Mouse (Mus musculus): ENCODE measurements at regions not wholly inside any gene's neighbourhood (a gene's known extent, or its start where the extent isn't known, plus 50 kb on each side); places are given as distances from the start of the nearest gene placed in this dataset.

DNA sequence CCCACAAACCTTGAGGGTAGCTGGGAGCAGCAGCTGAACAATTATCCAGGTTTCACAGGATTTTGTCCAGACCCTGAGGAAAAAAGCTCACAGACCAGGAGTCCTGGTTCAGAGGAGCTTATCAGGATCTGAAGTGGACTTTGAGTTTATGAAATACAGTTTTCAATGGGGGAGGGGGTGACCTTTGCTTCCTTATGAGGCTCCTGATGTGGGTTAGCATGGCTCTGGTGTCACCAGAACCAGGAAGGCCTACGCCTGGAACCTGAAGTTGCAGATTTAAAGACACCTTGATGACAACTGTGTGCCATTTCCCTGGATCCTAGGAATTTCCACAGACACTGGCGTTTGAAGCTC, 364.7 kb downstream of the Btg1 start:
- Histone ChIP-seq H3K36me3 (ENCODE audit: insufficient read depth, low read length) (no peaks in the 10 kb centered on the region), H3K27me3 (replicated peaks; ENCODE audit: insufficient read depth, low read length) (no peaks in the 10 kb centered on the region), H3K4me3 (ENCODE audit: low read depth, low read length) (no peak overlapping the region), H3K9ac (replicated peaks; ENCODE audit: low read depth) (no peak overlapping the region), H3K4me1 (ENCODE audit: insufficient read depth, low read depth, low read length) (no peaks in the 10 kb centered on the region), H3K27ac (ENCODE audit: low read length) (no peak overlapping the region), H3K9me3 (ENCODE audit: low read length) (no peaks in the 10 kb centered on the region), H3K4me2 (replicated peaks; ENCODE audit: low read depth, low read length) (no peak overlapping the region)
- DNase-seq (ENCODE audit: low spot score) (no peak), ATAC-seq (no peak)
- TF ChIP-seq EP300 (IDR thresholded peaks at IDR 0.05) (no peak), CTCF (IDR thresholded peaks at IDR 0.05) (no peak)
- 75% methylated on average over 2 of the region's 2 CpGs for WGBS

- H3K4me3 ChIP-seq (ENCODE audit: low read depth, low read length), result no peak overlapping the region
- no peak for ATAC-seq
- H3K4me1 ChIP-seq (ENCODE audit: insufficient read depth, low read depth, low read length), result no peaks in the 10 kb centered on the region
- H3K27me3 ChIP-seq (replicated peaks; ENCODE audit: insufficient read depth, low read length), result no peaks in the 10 kb centered on the region
- H3K27ac ChIP-seq (ENCODE audit: low read length), result no peak overlapping the region
- no peaks in the 10 kb centered on the region for H3K9me3 ChIP-seq (ENCODE audit: low read length)
- no peak for DNase-seq (ENCODE audit: low spot score)
- TF ChIP-seq EP300 (IDR thresholded peaks at IDR 0.05) (no peak), CTCF (IDR thresholded peaks at IDR 0.05) (no peak)
- H3K4me2 ChIP-seq (replicated peaks; ENCODE audit: low read depth, low read length), result no peak overlapping the region
- no peaks in the 10 kb centered on the region for H3K36me3 ChIP-seq (ENCODE audit: insufficient read depth, low read length)
- H3K9ac ChIP-seq (replicated peaks; ENCODE audit: low read depth), result no peak overlapping the region
Measured at GRCm38 (mm10) chr10:97000871-97001270, 384.1 kb downstream of the Btg1 start.

- Histone ChIP-seq H3K9ac (replicated peaks; ENCODE audit: low read depth) (no peak overlapping the region), H3K36me3 (ENCODE audit: insufficient read depth, low read length) (no peaks in the 10 kb centered on the region), H3K27ac (ENCODE audit: low read length) (no peak overlapping the region), H3K4me2 (replicated peaks; ENCODE audit: low read depth, low read length) (no peak overlapping the region), H3K27me3 (replicated peaks; ENCODE audit: insufficient read depth, low read length) (no peaks in the 10 kb centered on the region), H3K4me1 (ENCODE audit: insufficient read depth, low read depth, low read length) (no peaks in the 10 kb centered on the region), H3K9me3 (ENCODE audit: low read length) (no peaks in the 10 kb centered on the region), H3K4me3 (ENCODE audit: low read depth, low read length) (no peak overlapping the region)
- DNase-seq (ENCODE audit: low spot score) (no peak), ATAC-seq (no peak)
- TF ChIP-seq EP300 (IDR thresholded peaks at IDR 0.05), result no peak
- no peak for TF ChIP-seq CTCF (IDR thresholded peaks at IDR 0.05)
Measured at GRCm38 (mm10) chr10:97008873-97009272, 392.1 kb downstream of the Btg1 start.

DNA sequence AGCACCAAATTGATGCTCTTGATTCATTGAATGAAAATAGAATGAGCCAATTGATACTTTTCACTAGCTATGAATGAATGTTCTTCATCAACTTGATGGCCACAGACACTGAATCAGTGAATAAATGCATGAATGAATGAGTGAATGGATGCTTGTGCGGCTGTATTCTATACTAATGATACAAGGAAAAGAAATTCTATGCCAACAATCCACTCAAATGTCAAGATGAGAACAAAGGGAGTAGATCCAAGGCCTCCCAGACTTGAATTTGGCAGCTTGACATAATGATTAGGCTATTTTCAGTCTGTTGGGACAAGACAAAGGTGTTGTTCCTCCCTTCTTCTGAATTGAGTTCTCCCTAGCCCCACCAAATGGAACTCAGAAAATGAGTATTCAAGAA, 393.1 kb downstream of the Btg1 start:
- Histone ChIP-seq H3K9ac (replicated peaks; ENCODE audit: low read depth) (no peak overlapping the region), H3K9me3 (ENCODE audit: low read length) (no peaks in the 10 kb centered on the region), H3K4me3 (ENCODE audit: low read depth, low read length) (no peak overlapping the region), H3K27ac (ENCODE audit: low read length) (no peak overlapping the region), H3K27me3 (replicated peaks; ENCODE audit: insufficient read depth, low read length) (no peaks in the 10 kb centered on the region), H3K4me2 (replicated peaks; ENCODE audit: low read depth, low read length) (no peak overlapping the region), H3K36me3 (ENCODE audit: insufficient read depth, low read length) (no peaks in the 10 kb centered on the region), H3K4me1 (ENCODE audit: insufficient read depth, low read depth, low read length) (no peaks in the 10 kb centered on the region)
- ATAC-seq (no peak), DNase-seq (ENCODE audit: low spot score) (no peak)
- 93% methylated on average over 1 of the region's 1 CpGs for WGBS
- TF ChIP-seq EP300 (IDR thresholded peaks at IDR 0.05) (no peak), CTCF (IDR thresholded peaks at IDR 0.05) (no peak)

GRCm38 (mm10) chr10:97018641-97019040, 401.8 kb downstream of the Btg1 start:
- DNase-seq (ENCODE audit: low spot score), result no peak
- no peak for TF ChIP-seq CTCF (IDR thresholded peaks at IDR 0.05)
- TF ChIP-seq EP300 (IDR thresholded peaks at IDR 0.05), result no peak
- Histone ChIP-seq H3K9me3 (ENCODE audit: low read length) (no peaks in the 10 kb centered on the region), H3K4me3 (ENCODE audit: low read depth, low read length) (no peak overlapping the region), H3K4me2 (replicated peaks; ENCODE audit: low read depth, low read length) (no peak overlapping the region), H3K27ac (ENCODE audit: low read length) (no peak overlapping the region), H3K9ac (replicated peaks; ENCODE audit: low read depth) (no peak overlapping the region), H3K27me3 (replicated peaks; ENCODE audit: insufficient read depth, low read length) (no peaks in the 10 kb centered on the region), H3K36me3 (ENCODE audit: insufficient read depth, low read length) (no peaks in the 10 kb centered on the region), H3K4me1 (ENCODE audit: insufficient read depth, low read depth, low read length) (no peaks in the 10 kb centered on the region)
- ATAC-seq, result no peak
- 61% methylated on average over 3 of the region's 3 CpGs for WGBS

- no peak for DNase-seq (ENCODE audit: low spot score)
- no peak overlapping the region for H3K4me2 ChIP-seq (replicated peaks; ENCODE audit: low read depth, low read length)
- H3K27me3 ChIP-seq (replicated peaks; ENCODE audit: insufficient read depth, low read length), result no peaks in the 10 kb centered on the region
- H3K4me1 ChIP-seq (ENCODE audit: insufficient read depth, low read depth, low read length), result no peaks in the 10 kb centered on the region
- WGBS, result 84% methylated on average over 5 of the region's 5 CpGs
- no peaks in the 10 kb centered on the region for H3K9me3 ChIP-seq (ENCODE audit: low read length)
- H3K27ac ChIP-seq (ENCODE audit: low read length), result no peak overlapping the region
- no peak overlapping the region for H3K4me3 ChIP-seq (ENCODE audit: low read depth, low read length)
- TF ChIP-seq EP300 (IDR thresholded peaks at IDR 0.05) (no peak), CTCF (IDR thresholded peaks at IDR 0.05) (no peak)
- H3K9ac ChIP-seq (replicated peaks; ENCODE audit: low read depth), result no peak overlapping the region
- no peaks in the 10 kb centered on the region for H3K36me3 ChIP-seq (ENCODE audit: insufficient read depth, low read length)
- ATAC-seq, result no peak
Measured at GRCm38 (mm10) chr10:97028776-97029175, 412.0 kb downstream of the Btg1 start.

DNA sequence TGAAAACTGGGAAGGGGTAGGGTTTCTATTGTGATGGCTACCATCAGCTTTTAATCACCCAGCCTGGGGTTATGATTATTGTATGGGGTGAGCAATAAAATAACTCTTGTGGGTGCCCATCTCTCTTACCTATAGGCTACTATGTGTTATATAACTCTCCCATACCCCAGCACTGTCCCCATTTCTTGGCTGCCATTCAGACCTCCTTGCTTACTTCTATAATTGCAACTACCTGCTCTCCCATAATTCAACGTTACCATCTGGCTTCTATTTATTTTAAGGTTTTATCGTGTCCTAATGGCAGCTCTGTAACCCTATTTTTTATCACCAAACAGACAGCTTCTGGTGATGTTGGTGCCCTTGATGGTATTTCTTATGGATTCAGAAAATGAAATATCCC, 414.2 kb downstream of the Btg1 start:
- TF ChIP-seq CTCF (IDR thresholded peaks at IDR 0.05) (no peak), EP300 (IDR thresholded peaks at IDR 0.05) (no peak)
- 74% methylated on average over 2 of the region's 2 CpGs for WGBS
- no peak overlapping the region for H3K9ac ChIP-seq (replicated peaks; ENCODE audit: low read depth)
- no peaks in the 10 kb centered on the region for H3K36me3 ChIP-seq (ENCODE audit: insufficient read depth, low read length)
- H3K4me1 ChIP-seq (ENCODE audit: insufficient read depth, low read depth, low read length), result no peaks in the 10 kb centered on the region
- no peak overlapping the region for H3K4me2 ChIP-seq (replicated peaks; ENCODE audit: low read depth, low read length)
- no peak overlapping the region for H3K4me3 ChIP-seq (ENCODE audit: low read depth, low read length)
- DNase-seq (ENCODE audit: low spot score) (no peak), ATAC-seq (no peak)
- H3K27me3 ChIP-seq (replicated peaks; ENCODE audit: insufficient read depth, low read length), result no peaks in the 10 kb centered on the region
- H3K27ac ChIP-seq (ENCODE audit: low read length), result no peak overlapping the region
- no peaks in the 10 kb centered on the region for H3K9me3 ChIP-seq (ENCODE audit: low read length)
